13 mouse cellular contexts compared by ENCODE assay signal in the genomic region with DNA sequence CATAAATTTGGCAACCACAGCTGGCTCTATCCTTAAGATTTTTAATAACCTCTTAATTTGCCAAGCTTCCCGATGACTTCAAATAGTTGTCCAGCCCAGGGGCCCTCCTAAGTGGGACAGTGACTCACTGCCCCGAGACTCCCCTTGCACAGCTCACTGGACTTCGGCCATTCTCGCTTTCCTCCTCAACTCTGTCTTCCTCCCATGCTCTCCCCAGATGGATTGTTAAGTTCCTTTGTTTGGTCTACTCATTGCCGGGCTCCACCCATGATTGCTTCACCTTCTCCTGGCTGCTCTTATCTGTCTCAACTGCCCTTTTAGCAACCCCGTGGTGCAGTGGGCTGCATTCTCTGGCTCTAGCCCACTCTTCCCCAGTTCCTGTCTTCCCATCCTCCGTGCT. TPM values are rescaled to one million over a fixed set of nuclear protein-coding genes. Genes with fewer than 3 reads are reported as not detected.
DNase-seq lines count a peak whose midpoint lies in the region; ATAC-seq and TF ChIP-seq lines count a peak whose summit lies in the region.
"Had no signal": no experiment of that assay in that cellular context is flagged by ENCODE, and none has a peak within 500 bp of the region (broad histone marks: within the 10 kb centered on the region; RNA-seq: fewer than 3 reads in every experiment).

No protein-coding gene starts in this region.

- ATAC-seq in heart, postnatal 0 days (ENCODE audit: insufficient read depth, low read depth) = peak; percentile 30; the same call in 1 of the 2 replicates
- no peak for ATAC-seq in forebrain, embryonic 15.5 days (replicated peaks)

- H3K27ac ChIP-seq in embryonic fibroblast, embryonic 13.5 days (ENCODE audit: insufficient read depth, low read length) = peak overlapping the region; percentile 88
- H3K27ac ChIP-seq in heart, postnatal 0 days (ENCODE audit: low read depth) = no peak overlapping the region
- H3K27ac ChIP-seq in forebrain, embryonic 15.5 days (replicated peaks) = no peak overlapping the region
- H3K27ac ChIP-seq: embryonic facial prominence, embryonic 12.5 days; limb, embryonic 15.5 days; neural tube, embryonic 15.5 days had no signal

- no peak overlapping the region for H3K4me2 ChIP-seq in heart, postnatal 0 days (ENCODE audit: low read depth, low read length)
- no peak overlapping the region for H3K4me2 ChIP-seq in forebrain, embryonic 15.5 days (replicated peaks)
- H3K4me2 ChIP-seq: embryonic facial prominence, embryonic 12.5 days; limb, embryonic 15.5 days; midbrain, embryonic 11.5 days; neural tube, embryonic 15.5 days had no signal

- TF ChIP-seq CTCF in embryonic fibroblast, embryonic 13.5 days (IDR thresholded peaks at IDR 0.05; ENCODE audit: borderline replicate concordance, insufficient read depth, low read length) = no peak
- TF ChIP-seq CTCF in heart, postnatal 0 days (IDR thresholded peaks at IDR 0.05; ENCODE audit: low read depth) = no peak

- TF ChIP-seq POLR2A in embryonic fibroblast, embryonic 13.5 days (IDR thresholded peaks at IDR 0.05; ENCODE audit: low read depth, low read length) = no peak

- H3K27me3 ChIP-seq in heart, postnatal 0 days (ENCODE audit: control insufficient read depth, insufficient read depth, low read length) = no peaks in the 10 kb centered on the region
- no peaks in the 10 kb centered on the region for H3K27me3 ChIP-seq in forebrain, embryonic 15.5 days
- H3K27me3 ChIP-seq: embryonic facial prominence, embryonic 12.5 days; limb, embryonic 15.5 days; neural tube, embryonic 15.5 days had no signal

- peak; percentile 8 for DNase-seq in adrenal gland, postnatal 14 days
- no peak for DNase-seq in adrenal gland, postnatal 25 days
- no peak for DNase-seq in heart, postnatal 0 days (ENCODE audit: low spot score)
- DNase-seq in lung, postnatal 4 days = peak; percentile 44 to 77
- no peak for DNase-seq in cerebellum, adult 9-11 months
- DNase-seq in retina, postnatal 1 day = no peak
- DNase-seq: kidney, adult 11 months had no signal

- 48% methylated on average over 7 of the region's 7 CpGs for WGBS in heart, postnatal 0 days
- 88% methylated on average over 7 of the region's 7 CpGs for WGBS in forebrain, embryonic 15.5 days

- peaks cover 16% of the 10 kb centered on the region for H3K4me1 ChIP-seq in embryonic fibroblast, embryonic 13.5 days (ENCODE audit: control insufficient read depth, insufficient read depth, low read length)
- peaks cover 4% of the 10 kb centered on the region; the same call in 1 of the 2 replicates for H3K4me1 ChIP-seq in heart, postnatal 0 days (ENCODE audit: control insufficient read depth, insufficient read depth)
- no peaks in the 10 kb centered on the region for H3K4me1 ChIP-seq in forebrain, embryonic 15.5 days
- H3K4me1 ChIP-seq: neural tube, embryonic 15.5 days had no signal

- H3K4me3 ChIP-seq in embryonic fibroblast, embryonic 13.5 days (ENCODE audit: insufficient read depth, low read length) = no peak overlapping the region
- H3K4me3 ChIP-seq in heart, postnatal 0 days (ENCODE audit: low read depth, low read length) = no peak overlapping the region
- no peak overlapping the region for H3K4me3 ChIP-seq in forebrain, embryonic 15.5 days
- H3K4me3 ChIP-seq: embryonic facial prominence, embryonic 12.5 days; limb, embryonic 15.5 days; neural tube, embryonic 15.5 days had no signal

- H3K36me3 ChIP-seq in heart, postnatal 0 days (replicated peaks; ENCODE audit: control insufficient read depth, insufficient read depth, low read length) = no peaks in the 10 kb centered on the region
- H3K36me3 ChIP-seq in forebrain, embryonic 15.5 days = no peaks in the 10 kb centered on the region
- H3K36me3 ChIP-seq: embryonic facial prominence, embryonic 12.5 days; limb, embryonic 15.5 days; neural tube, embryonic 15.5 days had no signal

- no peak for TF ChIP-seq EP300 in heart, postnatal 0 days (IDR thresholded peaks at IDR 0.05; ENCODE audit: low read depth)

- no peak overlapping the region for H3K9ac ChIP-seq in heart, postnatal 0 days (replicated peaks; ENCODE audit: low read depth, low read length)
- H3K9ac ChIP-seq in forebrain, embryonic 15.5 days (replicated peaks) = no peak overlapping the region
- H3K9ac ChIP-seq: embryonic facial prominence, embryonic 12.5 days; limb, embryonic 15.5 days; neural tube, embryonic 15.5 days had no signal

- H3K9me3 ChIP-seq in heart, postnatal 0 days (replicated peaks; ENCODE audit: control insufficient read depth, low read length) = no peaks in the 10 kb centered on the region
- H3K9me3 ChIP-seq in forebrain, embryonic 15.5 days = no peaks in the 10 kb centered on the region
- H3K9me3 ChIP-seq: embryonic facial prominence, embryonic 12.5 days; limb, embryonic 15.5 days; neural tube, embryonic 15.5 days had no signal

RNA-seq across cellular contexts. Expression of gene Dut, which starts 31.5 kb away (rescaled TPM):
- total RNA-seq in adrenal gland, postnatal 14 days (2021) = 36.1 and 39.4 TPM in 2 replicates
- total RNA-seq in adrenal gland, postnatal 25 days (2021) = 24.5 and 33.5 TPM in 2 replicates
- polyA plus RNA-seq in embryonic fibroblast, embryonic 13.5 days (2011; ENCODE audit: insufficient read length, low read depth, missing spikeins) = 58.6 and 66.6 TPM in 2 replicates
- 76.1 and 93.0 TPM in 2 replicates for total RNA-seq in heart, postnatal 0 days (2014; rRNA removed; ENCODE audit: low replicate concordance)
- 69.1 and 73.4 TPM in 2 replicates for polyA plus RNA-seq in heart, postnatal 0 days (2015; fragmentation: Nextera tagmentation; extraction: Ambion mirVana)
- polyA plus RNA-seq in forebrain, embryonic 15.5 days (2015; fragmentation: Nextera tagmentation; extraction: Ambion mirVana) = 105 and 118 TPM in 2 replicates

Comparison
In these comparisons a context has a peak if more than half of its experiments do, and no peak if none do; other contexts are left out.
1. DNase-seq: peak in adrenal gland, postnatal 14 days (single experiment) and lung, postnatal 4 days (2 of 2); none in adrenal gland, postnatal 25 days (single experiment), heart, postnatal 0 days (single experiment), cerebellum, adult 9-11 months (single experiment) and retina, postnatal 1 day (single experiment).